Mouse (Mus musculus) hindbrain, postnatal 0 days (tissue): ENCODE results near the gene Atp2b2. TPM values are rescaled to one million over a fixed set of nuclear protein-coding genes. Genes with fewer than 3 reads are reported as not detected.

Experiments used
- ATAC-seq: fragments of 200-750 bp; cut with Nextera tagmentation; 2 replicates; pipeline ENCODE4 v1.8.0; 2017; ENCODE audit warnings: mild to moderate bottlenecking, moderate TSS enrichment, moderate library complexity
- DNase-seq: peaks from one replicate; pipeline ENCODE4 v3.0.0-alpha.2; 2015; ENCODE audit warnings: low spot score
- H3K27ac ChIP-seq: fragments of 300-500 bp; sonication (generic); 2 replicates; pipeline ENCODE4 v1.5.1; 2014; ENCODE audit warnings: mild to moderate bottlenecking
- H3K27me3 ChIP-seq: fragments of 300-500 bp; sonication (generic); 2 replicates; pipeline ENCODE4 v1.6.1; 2014; ENCODE audit warnings: low read length, mixed read lengths; ENCODE audit not compliant: insufficient read depth
- H3K36me3 ChIP-seq: fragments of 300-500 bp; sonication (generic); 2 replicates; pipeline ENCODE4 v1.6.1; 2014; ENCODE audit warnings: low read length, mixed read lengths; ENCODE audit not compliant: insufficient read depth
- H3K4me1 ChIP-seq: fragments of 300-500 bp; sonication (generic); 2 replicates; pipeline ENCODE4 v1.6.1; 2014; ENCODE audit warnings: antibody characterized with exemption, low read length, mixed read lengths; ENCODE audit not compliant: insufficient read depth
- H3K4me2 ChIP-seq: fragments of 300-500 bp; sonication (generic); 2 replicates; pipeline ENCODE4 v1.6.1; 2014; ENCODE audit warnings: low read depth, mild to moderate bottlenecking, low read length, moderate library complexity, mixed read lengths
- H3K4me3 ChIP-seq: fragments of 300-500 bp; sonication (generic); 2 replicates; pipeline ENCODE4 v1.5.1; 2014; ENCODE audit warnings: low read length
- H3K9ac ChIP-seq: fragments of 300-500 bp; sonication (generic); replicated peaks from 2 replicates; pipeline ENCODE4 v1.6.1; 2014; ENCODE audit warnings: mild to moderate bottlenecking, low read length, moderate library complexity, mixed read lengths
- H3K9me3 ChIP-seq: fragments of 300-500 bp; sonication (generic); 2 replicates; pipeline ENCODE4 v1.6.1; 2016; ENCODE audit warnings: low read length, mixed read lengths
- CTCF ChIP-seq: IDR thresholded peaks from 2 replicates; pipeline ENCODE4 v1.5.1; 2016; ENCODE audit warnings: antibody characterized with exemption, control low read depth, low read depth
- WGBS: fragments of 180-500 bp; shearing (Covaris S2); extraction: QIAGEN DNeasy Blood & Tissue Kit; methylation state at CpG from one replicate; pipeline ENCODE4 v1.1.7; 2014; 5-methylcytosine and 5-hydroxymethylcytosine counted together
- polyA plus RNA-seq: library from polyadenylated mRNA; unstranded; fragments of >200 nt; fragmentation: Nextera tagmentation; extraction: Ambion mirVana; gene quantifications from 2 replicates; pipeline ENCODE4 v1.2.1, GENCODE M21; 2015
- total RNA-seq: library from RNA; depleted of rRNA; stranded (reverse); fragments of >200 nt; gene quantifications from 2 replicates; pipeline ENCODE4 v1.2.3, GENCODE M21; 2014

The Atp2b2 gene
- total and polyA plus RNA-seq, 2 experiments from 2014 or later, result 58.8 to 127 TPM

DNA sequence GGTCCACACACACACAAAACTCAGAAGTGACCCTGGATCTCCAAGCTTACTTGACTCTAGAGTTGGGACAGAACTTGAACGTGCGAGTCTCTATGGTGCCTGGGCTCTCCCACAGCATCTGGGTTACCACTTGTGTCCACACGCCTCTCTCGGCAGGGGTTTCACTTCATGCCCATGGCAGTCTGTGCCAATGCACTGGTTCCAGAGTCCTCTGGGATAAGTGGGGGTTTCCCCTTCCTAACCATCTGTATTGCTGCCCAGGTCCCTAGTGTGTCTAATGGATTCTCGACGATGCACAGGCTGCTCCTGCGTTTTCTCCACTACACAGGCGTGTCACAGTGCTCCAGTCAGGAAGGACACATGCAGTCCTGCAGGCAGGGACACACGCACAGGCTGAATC lies 184.1 kb downstream of the Atp2b2 start:
- TF ChIP-seq CTCF, result no peak

GRCm38 (mm10) chr6:113857310-113857873 lies 185.0 kb downstream of the Atp2b2 start:
- Histone ChIP-seq H3K36me3 (no peaks in the 10 kb centered on the region), H3K9ac (no peak overlapping the region), H3K27ac (peak overlapping the region; percentile 58; the same call in 1 of the 2 replicates), H3K9me3 (no peaks in the 10 kb centered on the region), H3K4me1 (peaks cover 35% of the 10 kb centered on the region), H3K27me3 (no peaks in the 10 kb centered on the region), H3K4me2 (no peak overlapping the region), H3K4me3 (no peak overlapping the region)
- ATAC-seq (no peak), DNase-seq (peak; percentile 46)
- no peak for TF ChIP-seq CTCF
- WGBS, result 33% methylated on average over 2 of the region's 2 CpGs

More for the DNA sequence above, 184.1 kb downstream of the Atp2b2 start:
- no peaks in the 10 kb centered on the region for H3K36me3 ChIP-seq
- peaks cover 35% of the 10 kb centered on the region for H3K4me1 ChIP-seq
- H3K27ac ChIP-seq, result 0 out of 2 replicates have a peak overlapping the region, but pooled peaks have one; percentile 1
- no peak for ATAC-seq
- H3K27me3 ChIP-seq, result no peaks in the 10 kb centered on the region
- H3K9me3 ChIP-seq, result no peaks in the 10 kb centered on the region
- H3K4me2 ChIP-seq, result no peak overlapping the region
- DNase-seq, result no peak
- WGBS, result 40% methylated on average over 9 of the region's 9 CpGs
- H3K4me3 ChIP-seq, result no peak overlapping the region
- 0 out of 2 replicates have a peak overlapping the region, but pooled peaks have one; percentile 15 for H3K9ac ChIP-seq

- H3K4me3 ChIP-seq, result no peak overlapping the region
- H3K36me3 ChIP-seq, result no peaks in the 10 kb centered on the region
- ATAC-seq (peak; percentile 32), DNase-seq (peak; percentile 82)
- 30% methylated on average over 15 of the region's 15 CpGs for WGBS
- H3K27me3 ChIP-seq, result no peaks in the 10 kb centered on the region
- no peak overlapping the region for H3K4me2 ChIP-seq
- H3K4me1 ChIP-seq, result peaks cover 35% of the 10 kb centered on the region
- H3K9ac ChIP-seq, result no peak overlapping the region
- H3K9me3 ChIP-seq, result no peaks in the 10 kb centered on the region
- peak overlapping the region; percentile 58; the same call in 1 of the 2 replicates for H3K27ac ChIP-seq
- no peak for TF ChIP-seq CTCF
Observed at GRCm38 (mm10) chr6:113856790-113857189, 185.6 kb downstream of the Atp2b2 start.

DNA sequence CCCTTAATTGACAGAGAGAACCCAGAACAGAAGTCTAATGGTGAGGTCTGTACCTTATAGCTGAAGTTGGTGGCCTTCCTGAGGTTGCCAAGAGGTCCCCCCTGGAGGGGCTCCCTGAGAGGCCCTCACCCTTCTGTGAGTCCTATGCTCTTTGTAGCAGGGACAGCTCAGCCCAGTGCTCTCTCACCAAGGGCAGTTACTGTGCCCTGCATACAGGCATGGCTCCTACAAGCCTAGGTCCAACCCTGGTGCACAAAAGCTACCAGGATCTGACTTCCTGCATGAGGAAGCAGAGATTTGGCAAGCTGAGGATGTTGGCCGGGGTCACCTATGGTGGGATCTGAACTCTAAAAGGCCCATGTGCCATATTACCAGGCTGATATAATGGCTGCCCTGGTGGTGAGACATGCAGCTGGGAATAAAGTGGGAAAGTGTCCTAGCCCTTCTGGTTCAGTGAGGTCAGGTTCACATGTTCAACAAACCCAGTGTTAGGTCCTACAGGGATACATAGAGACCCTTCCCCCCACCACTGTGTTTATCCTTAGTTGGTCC lies 186.2 kb downstream of the Atp2b2 start:
- DNase-seq, result peak; percentile 9
- Histone ChIP-seq H3K9ac (no peak overlapping the region), H3K27me3 (no peaks in the 10 kb centered on the region), H3K4me1 (peaks cover 35% of the 10 kb centered on the region), H3K4me3 (no peak overlapping the region), H3K4me2 (no peak overlapping the region), H3K9me3 (no peaks in the 10 kb centered on the region), H3K36me3 (no peaks in the 10 kb centered on the region), H3K27ac (peak overlapping the region; percentile 58; the same call in 1 of the 2 replicates)
- ATAC-seq, result 0 out of 2 replicates have a peak, but pooled peaks have one; percentile 1
- 59% methylated on average over 1 of the region's 1 CpGs for WGBS
- no peak for TF ChIP-seq CTCF

- no peaks in the 10 kb centered on the region for H3K9me3 ChIP-seq
- H3K4me3 ChIP-seq, result no peak overlapping the region
- H3K27me3 ChIP-seq, result no peaks in the 10 kb centered on the region
- DNase-seq (peak; percentile 27), ATAC-seq (no peak)
- no peak overlapping the region for H3K4me2 ChIP-seq
- no peak overlapping the region for H3K9ac ChIP-seq
- peaks cover 32% of the 10 kb centered on the region for H3K4me1 ChIP-seq
- H3K36me3 ChIP-seq, result no peaks in the 10 kb centered on the region
- TF ChIP-seq CTCF, result no peak
- 0 out of 2 replicates have a peak overlapping the region, but pooled peaks have one; percentile 58 for H3K27ac ChIP-seq
Observed at GRCm38 (mm10) chr6:113855581-113855980, 186.8 kb downstream of the Atp2b2 start.

GRCm38 (mm10) chr6:113852318-113852717 lies 190.1 kb downstream of the Atp2b2 start:
- Histone ChIP-seq H3K9ac (no peak overlapping the region), H3K27ac (no peak overlapping the region), H3K4me1 (peaks cover 15% of the 10 kb centered on the region), H3K4me2 (no peak overlapping the region), H3K4me3 (no peak overlapping the region), H3K27me3 (no peaks in the 10 kb centered on the region), H3K36me3 (no peaks in the 10 kb centered on the region), H3K9me3 (no peaks in the 10 kb centered on the region)
- ATAC-seq (peak; percentile 64; the same call in 1 of the 2 replicates), DNase-seq (peak; percentile 78)
- TF ChIP-seq CTCF, result no peak
- WGBS, result 19% methylated on average over 3 of the region's 3 CpGs

DNA sequence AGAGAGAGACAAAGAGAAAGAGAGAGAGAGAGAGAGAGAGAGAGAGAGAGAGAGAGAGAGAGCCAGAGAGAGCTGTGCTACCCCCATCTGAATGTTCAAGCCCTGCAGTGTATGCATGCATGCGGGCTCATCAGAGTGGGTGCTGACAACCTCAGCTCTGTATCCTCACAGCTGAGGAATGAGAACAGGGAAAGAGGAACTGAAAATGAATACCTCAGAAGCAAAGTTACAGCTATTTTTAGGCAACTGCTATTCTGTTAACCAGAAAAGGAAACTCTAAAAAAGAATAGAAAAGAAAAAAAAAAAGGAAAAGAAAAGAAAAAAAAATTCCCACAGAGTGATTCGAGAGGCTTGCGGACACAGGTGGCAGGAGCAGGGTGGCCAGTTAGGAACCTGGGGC lies 192.6 kb downstream of the Atp2b2 start:
- Histone ChIP-seq H3K4me1 (no peaks in the 10 kb centered on the region; the same call in 1 of the 2 replicates), H3K27me3 (no peaks in the 10 kb centered on the region), H3K9ac (no peak overlapping the region), H3K4me2 (no peak overlapping the region), H3K36me3 (no peaks in the 10 kb centered on the region), H3K9me3 (no peaks in the 10 kb centered on the region), H3K27ac (no peak overlapping the region), H3K4me3 (no peak overlapping the region)
- ATAC-seq (no peak), DNase-seq (no peak)
- 84% methylated on average over 3 of the region's 3 CpGs for WGBS
- TF ChIP-seq CTCF, result no peak
